Mouse (Mus musculus) kidney, embryonic 14.5 days (tissue): ENCODE measurements around the gene Ccdc163. TPM values are rescaled to one million over a fixed set of nuclear protein-coding genes. Genes with fewer than 3 reads are reported as not detected.

Source experiments
- ATAC-seq: fragments of 200-750 bp; cut with Nextera tagmentation; 2 replicates; pipeline ENCODE4 v1.8.0; 2017; ENCODE audit warnings: moderate number of reproducible peaks, mild to moderate bottlenecking, moderate TSS enrichment, moderate library complexity; ENCODE audit not compliant: low FRiP score, low TSS enrichment
- H3K27ac ChIP-seq: fragments of 300-500 bp; sonication (generic); 2 replicates; pipeline ENCODE4 v1.5.1; 2014; ENCODE audit warnings: low read depth, mild to moderate bottlenecking, low read length, moderate library complexity, mixed read lengths
- H3K27me3 ChIP-seq: fragments of 300-500 bp; sonication (generic); 2 replicates; pipeline ENCODE4 v1.6.1; 2014; ENCODE audit warnings: mild to moderate bottlenecking, low read length; ENCODE audit not compliant: control insufficient read depth, insufficient read depth
- H3K36me3 ChIP-seq: fragments of 300-500 bp; sonication (generic); 2 replicates; pipeline ENCODE4 v1.6.1; 2014; ENCODE audit warnings: low read length, mixed read lengths; ENCODE audit not compliant: control insufficient read depth, insufficient read depth
- H3K4me1 ChIP-seq: fragments of 300-500 bp; sonication (generic); 2 replicates; pipeline ENCODE4 v1.6.1; 2014; ENCODE audit warnings: low read length, mixed read lengths; ENCODE audit not compliant: control insufficient read depth, insufficient read depth
- H3K4me2 ChIP-seq: fragments of 300-500 bp; sonication (generic); replicated peaks from 2 replicates; pipeline ENCODE4 v1.6.1; 2014; ENCODE audit warnings: low read depth, mild to moderate bottlenecking, low read length
- H3K4me3 ChIP-seq: fragments of 300-500 bp; sonication (generic); 2 replicates; pipeline ENCODE4 v1.5.1; 2014; ENCODE audit warnings: mild to moderate bottlenecking, low read length
- H3K9ac ChIP-seq: fragments of 300-500 bp; sonication (generic); 2 replicates; pipeline ENCODE4 v1.6.1; 2014; ENCODE audit warnings: low read depth, mild to moderate bottlenecking, low read length, moderate library complexity
- H3K9me3 ChIP-seq: fragments of 300-500 bp; sonication (generic); 2 replicates; pipeline ENCODE4 v1.6.1; 2016; ENCODE audit warnings: low read length; ENCODE audit not compliant: control insufficient read depth
- WGBS: fragments of 180-500 bp; shearing (Covaris S2); extraction: QIAGEN DNeasy Blood & Tissue Kit; methylation state at CpG from one replicate; pipeline ENCODE4 v1.1.7; 2014; 5-methylcytosine and 5-hydroxymethylcytosine counted together
- polyA plus RNA-seq: library from polyadenylated mRNA; unstranded; fragments of >200 nt; fragmentation: Nextera tagmentation; extraction: Ambion mirVana; gene quantifications from 2 replicates; pipeline ENCODE4 v1.2.1, GENCODE M21; 2014

Gene Ccdc163
- polyA plus RNA-seq, 1 experiment from 2014 or later: 39.6 TPM

- Histone ChIP-seq H3K4me1 (no peaks in the 10 kb centered on the region), H3K27ac (no peak overlapping the region), H3K36me3 (no peaks in the 10 kb centered on the region), H3K4me3 (no peak overlapping the region), H3K4me2 (no peak overlapping the region), H3K9me3 (no peaks in the 10 kb centered on the region), H3K27me3 (no peaks in the 10 kb centered on the region), H3K9ac (no peak overlapping the region)
- no peak for ATAC-seq
- 81% methylated on average over 5 of the region's 5 CpGs for WGBS
Measured at GRCm38 (mm10) chr4:116732355-116732754, 24.0 kb downstream of the Ccdc163 start.

- H3K4me2 ChIP-seq: no peak overlapping the region
- WGBS: 74% methylated on average over 2 of the region's 2 CpGs
- H3K27ac ChIP-seq: no peak overlapping the region
- no peak overlapping the region for H3K9ac ChIP-seq
- ATAC-seq: no peak
- H3K4me1 ChIP-seq: no peaks in the 10 kb centered on the region
- H3K9me3 ChIP-seq: no peaks in the 10 kb centered on the region
- no peak overlapping the region for H3K4me3 ChIP-seq
- no peaks in the 10 kb centered on the region for H3K27me3 ChIP-seq
- H3K36me3 ChIP-seq: no peaks in the 10 kb centered on the region
Measured at GRCm38 (mm10) chr4:116734996-116735395, 26.7 kb downstream of the Ccdc163 start.

GRCm38 (mm10) chr4:116738972-116739751 lies 30.9 kb downstream of the Ccdc163 start:
- Histone ChIP-seq H3K27me3 (no peaks in the 10 kb centered on the region), H3K4me1 (no peaks in the 10 kb centered on the region), H3K9ac (no peak overlapping the region), H3K27ac (no peak overlapping the region), H3K4me2 (no peak overlapping the region), H3K9me3 (no peaks in the 10 kb centered on the region), H3K4me3 (no peak overlapping the region), H3K36me3 (no peaks in the 10 kb centered on the region)
- ATAC-seq: no peak
- 75% methylated on average over 9 of the region's 9 CpGs for WGBS

- no peaks in the 10 kb centered on the region for H3K36me3 ChIP-seq
- H3K4me1 ChIP-seq: no peaks in the 10 kb centered on the region
- H3K9ac ChIP-seq: no peak overlapping the region
- H3K27me3 ChIP-seq: no peaks in the 10 kb centered on the region
- H3K4me2 ChIP-seq: no peak overlapping the region
- H3K27ac ChIP-seq: no peak overlapping the region
- no peak overlapping the region for H3K4me3 ChIP-seq
- 75% methylated on average over 2 of the region's 2 CpGs for WGBS
- no peak for ATAC-seq
- H3K9me3 ChIP-seq: no peaks in the 10 kb centered on the region
Measured at GRCm38 (mm10) chr4:116749750-116750149, 41.4 kb downstream of the Ccdc163 start.

- no peak overlapping the region for H3K4me3 ChIP-seq
- 90% methylated on average over 2 of the region's 2 CpGs for WGBS
Measured at GRCm38 (mm10) chr4:116761914-116762313, 53.6 kb downstream of the Ccdc163 start.

GRCm38 (mm10) chr4:116764001-116764400 lies 55.7 kb downstream of the Ccdc163 start:
- Histone ChIP-seq H3K36me3 (no peaks in the 10 kb centered on the region), H3K9ac (no peak overlapping the region), H3K27me3 (no peaks in the 10 kb centered on the region), H3K4me3 (no peak overlapping the region), H3K27ac (no peak overlapping the region), H3K4me2 (no peak overlapping the region), H3K9me3 (no peaks in the 10 kb centered on the region), H3K4me1 (no peaks in the 10 kb centered on the region)
- 90% methylated on average over 5 of the region's 5 CpGs for WGBS
- ATAC-seq: no peak

More at GRCm38 (mm10) chr4:116761914-116762313, 53.6 kb downstream of the Ccdc163 start:
- no peak overlapping the region for H3K9ac ChIP-seq
- H3K27ac ChIP-seq: no peak overlapping the region
- ATAC-seq: no peak
- no peaks in the 10 kb centered on the region for H3K4me1 ChIP-seq
- H3K4me2 ChIP-seq: no peak overlapping the region
- no peaks in the 10 kb centered on the region for H3K9me3 ChIP-seq
- no peaks in the 10 kb centered on the region for H3K36me3 ChIP-seq
- no peaks in the 10 kb centered on the region for H3K27me3 ChIP-seq

- H3K27ac ChIP-seq: no peak overlapping the region
- H3K4me1 ChIP-seq: no peaks in the 10 kb centered on the region
- no peak overlapping the region for H3K9ac ChIP-seq
- H3K27me3 ChIP-seq: no peaks in the 10 kb centered on the region
- H3K36me3 ChIP-seq: no peaks in the 10 kb centered on the region
- H3K4me3 ChIP-seq: no peak overlapping the region
- no peak for ATAC-seq
- 80% methylated on average over 5 of the region's 5 CpGs for WGBS
- H3K9me3 ChIP-seq: no peaks in the 10 kb centered on the region
- no peak overlapping the region for H3K4me2 ChIP-seq
Measured at GRCm38 (mm10) chr4:116768510-116768909, 60.2 kb downstream of the Ccdc163 start.

- Histone ChIP-seq H3K9me3 (no peaks in the 10 kb centered on the region), H3K4me1 (no peaks in the 10 kb centered on the region), H3K4me3 (no peak overlapping the region), H3K27me3 (no peaks in the 10 kb centered on the region), H3K27ac (no peak overlapping the region), H3K36me3 (no peaks in the 10 kb centered on the region), H3K4me2 (no peak overlapping the region), H3K9ac (no peak overlapping the region)
- ATAC-seq: no peak
Measured at GRCm38 (mm10) chr4:116769060-116769459, 60.8 kb downstream of the Ccdc163 start.

GRCm38 (mm10) chr4:116776391-116776790 lies 68.1 kb downstream of the Ccdc163 start:
- no peaks in the 10 kb centered on the region for H3K36me3 ChIP-seq
- 91% methylated on average over 5 of the region's 5 CpGs for WGBS

More at GRCm38 (mm10) chr4:116776391-116776790, 68.1 kb downstream of the Ccdc163 start:
- Histone ChIP-seq H3K4me3 (no peak overlapping the region), H3K27ac (no peak overlapping the region), H3K27me3 (no peaks in the 10 kb centered on the region), H3K9me3 (no peaks in the 10 kb centered on the region), H3K4me1 (no peaks in the 10 kb centered on the region), H3K9ac (no peak overlapping the region), H3K4me2 (no peak overlapping the region)
- ATAC-seq: no peak
